Mouse (Mus musculus) megakaryocyte, embryonic 14.5 days (primary cell): Measurements from ENCODE around the gene Hoxb7. TPM values are rescaled to one million over a fixed set of nuclear protein-coding genes. Genes with fewer than 3 reads are reported as not detected.

Source experiments
- H3K27me3 ChIP-seq: replicated peaks from 2 replicates; pipeline ENCODE3; 2012; ENCODE audit warnings: inconsistent platforms
- H3K36me3 ChIP-seq: replicated peaks from 2 replicates; pipeline ENCODE3; 2012; ENCODE audit warnings: low read length, inconsistent platforms, mixed read lengths
- H3K4me1 ChIP-seq: 2 replicates; pipeline ENCODE4 v1.6.1; 2012; ENCODE audit warnings: inconsistent platforms
- H3K4me3 ChIP-seq: replicated peaks from 2 replicates; pipeline ENCODE3; 2012; ENCODE audit warnings: moderate library complexity, mild to moderate bottlenecking, inconsistent platforms
- H3K9me3 ChIP-seq: 2 replicates; pipeline ENCODE4 v1.6.1; 2012; ENCODE audit warnings: inconsistent platforms
- FLI1 ChIP-seq: IDR thresholded peaks from 2 replicates; pipeline ENCODE4 v1.6.1; 2012; ENCODE audit warnings: low read length, inconsistent platforms, mixed read lengths
- GATA1 ChIP-seq: IDR thresholded peaks from 3 replicates; pipeline ENCODE4 v1.6.1; 2012; ENCODE audit warnings: mixed read lengths, low read length, inconsistent platforms, borderline replicate concordance
- polyA plus RNA-seq: library from polyadenylated mRNA; stranded (reverse); fragments of >175 nt; gene quantifications from 2 replicates; pipeline ENCODE4 v1.2.3, GENCODE M21; 2012; ENCODE audit warnings: low replicate concordance; ENCODE audit not compliant: insufficient read depth

The Hoxb7 gene
- polyA plus RNA-seq, 1 experiment = not detected

DNA sequence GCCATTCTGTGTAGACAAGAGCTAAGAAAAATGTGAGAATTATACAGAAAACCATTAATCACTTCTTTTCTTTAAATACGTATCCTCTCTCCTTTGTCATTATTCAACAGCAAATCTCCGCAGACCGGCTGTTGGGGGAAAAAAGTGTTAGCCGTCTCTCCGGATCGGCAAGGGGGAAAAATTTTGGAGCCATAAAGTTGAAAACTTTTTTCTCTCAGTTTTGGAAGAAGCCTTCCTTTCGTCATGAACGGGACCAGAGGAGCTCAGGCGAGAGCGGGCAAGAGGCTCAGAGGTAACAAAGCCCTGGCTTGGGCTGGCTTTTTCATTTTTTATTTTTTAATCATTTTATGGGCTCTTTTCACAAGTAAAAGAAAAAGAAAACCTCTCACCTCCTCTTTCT is 36.7 kb downstream of the Hoxb7 start, which contains the start of gene Hoxb3:
Gene Hoxb3, plus strand, starts transcription at position 173 of the 400 bp plus-strand sequence.
- Histone ChIP-seq H3K4me3 (no peak within 1 kb of the TSS), H3K9me3 (no peaks in the 10 kb centered on the region), H3K4me1 (peaks cover 17% of the 10 kb centered on the region), H3K36me3 (no peaks in the 10 kb centered on the region), H3K27me3 (peaks cover 62% of the 10 kb centered on the region)
- no peak for TF ChIP-seq FLI1
- TF ChIP-seq GATA1 = no peak

- Histone ChIP-seq H3K27me3 (peaks cover 62% of the 10 kb centered on the region), H3K4me3 (no peak overlapping the region), H3K36me3 (no peaks in the 10 kb centered on the region), H3K4me1 (peaks cover 9% of the 10 kb centered on the region), H3K9me3 (no peaks in the 10 kb centered on the region)
- TF ChIP-seq GATA1 = no peak
- TF ChIP-seq FLI1 = no peak
Measured at GRCm38 (mm10) chr11:96324125-96324524, 37.7 kb downstream of the Hoxb7 start.

DNA sequence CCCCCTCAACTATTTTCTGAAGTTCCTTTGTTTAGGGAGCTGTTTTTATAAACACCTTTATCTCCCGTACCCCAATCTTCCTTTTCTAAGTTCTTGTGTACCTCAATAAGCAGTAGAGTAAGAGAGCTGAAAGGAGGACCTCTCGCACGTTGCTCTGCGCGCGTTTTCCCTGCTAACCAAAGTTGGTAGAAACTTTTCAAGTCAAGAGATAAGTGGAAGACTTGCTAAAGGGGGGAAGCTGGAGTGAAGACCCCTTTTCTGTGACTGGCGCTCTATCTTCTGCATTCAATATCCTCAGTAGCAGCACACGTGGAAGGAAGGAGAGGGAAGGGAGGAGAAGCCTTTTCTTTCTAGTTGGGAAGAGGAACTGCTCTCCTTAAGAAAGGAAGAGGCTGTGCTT is 38.5 kb downstream of the Hoxb7 start:
- no peaks in the 10 kb centered on the region for H3K36me3 ChIP-seq
- peaks cover under 1% of the 10 kb centered on the region; the same call in 1 of the 2 replicates for H3K4me1 ChIP-seq
- no peaks in the 10 kb centered on the region for H3K9me3 ChIP-seq
- H3K4me3 ChIP-seq = no peak overlapping the region
- TF ChIP-seq GATA1 (no peak), FLI1 (no peak)
- peaks cover 60% of the 10 kb centered on the region for H3K27me3 ChIP-seq

- no peaks in the 10 kb centered on the region for H3K9me3 ChIP-seq
- H3K27me3 ChIP-seq = peaks cover 63% of the 10 kb centered on the region
- no peak for TF ChIP-seq FLI1
- no peak for TF ChIP-seq GATA1
- no peak overlapping the region for H3K4me3 ChIP-seq
- no peaks in the 10 kb centered on the region for H3K36me3 ChIP-seq
- H3K4me1 ChIP-seq = no peaks in the 10 kb centered on the region
Measured at GRCm38 (mm10) chr11:96325747-96326212, 39.4 kb downstream of the Hoxb7 start.

- no peak overlapping the region for H3K4me3 ChIP-seq
- H3K4me1 ChIP-seq = no peaks in the 10 kb centered on the region
- H3K9me3 ChIP-seq = no peaks in the 10 kb centered on the region
- H3K36me3 ChIP-seq = no peaks in the 10 kb centered on the region
- H3K27me3 ChIP-seq = peaks cover 68% of the 10 kb centered on the region
- TF ChIP-seq GATA1 (no peak), FLI1 (no peak)
Measured at GRCm38 (mm10) chr11:96326705-96327104, 40.3 kb downstream of the Hoxb7 start.

DNA sequence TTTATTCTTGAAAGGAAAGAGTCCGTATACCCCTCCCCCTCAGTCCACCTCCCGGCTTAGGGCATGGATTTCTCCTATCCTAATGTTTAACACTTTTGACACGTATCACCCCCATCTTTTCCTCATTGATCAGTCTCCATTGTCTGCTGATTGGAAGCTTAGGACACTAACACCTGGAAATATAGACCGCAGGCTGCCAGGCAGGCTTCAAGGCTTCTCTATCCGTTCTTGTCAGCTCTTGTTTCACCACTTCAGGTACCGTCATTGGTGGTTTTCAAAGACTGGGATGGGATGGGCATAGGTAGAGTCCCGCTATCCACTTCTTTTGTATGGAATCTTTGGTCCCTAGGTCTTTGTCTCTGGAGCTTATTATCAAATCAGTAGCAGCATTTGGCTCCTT is 40.7 kb downstream of the Hoxb7 start:
- Histone ChIP-seq H3K4me3 (no peak overlapping the region), H3K36me3 (no peaks in the 10 kb centered on the region), H3K4me1 (no peaks in the 10 kb centered on the region), H3K27me3 (peaks cover 72% of the 10 kb centered on the region), H3K9me3 (no peaks in the 10 kb centered on the region)
- TF ChIP-seq FLI1 (no peak), GATA1 (no peak)

DNA sequence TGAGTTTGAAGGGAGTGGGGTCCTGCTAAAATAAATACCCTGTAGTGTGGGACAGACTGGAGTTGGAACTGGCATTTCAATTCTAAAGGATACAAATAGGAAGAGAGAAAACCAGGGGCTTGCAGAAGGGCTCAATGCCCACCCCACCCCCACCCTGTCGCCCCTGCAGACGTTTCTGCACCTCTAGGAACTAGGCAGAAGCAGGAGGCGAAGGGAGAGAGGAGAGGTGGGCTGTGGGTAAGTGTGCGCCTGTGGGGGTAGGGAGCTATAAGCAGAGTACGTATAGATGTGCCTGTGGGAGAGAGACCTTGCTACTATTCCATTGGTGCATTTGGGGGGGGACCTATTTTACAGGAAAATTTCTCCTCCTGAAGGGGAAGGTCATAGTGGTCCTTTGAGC is 41.3 kb downstream of the Hoxb7 start:
- no peaks in the 10 kb centered on the region for H3K9me3 ChIP-seq
- H3K4me3 ChIP-seq = no peak overlapping the region
- H3K36me3 ChIP-seq = no peaks in the 10 kb centered on the region
- no peaks in the 10 kb centered on the region for H3K4me1 ChIP-seq
- H3K27me3 ChIP-seq = peaks cover 74% of the 10 kb centered on the region
- no peak for TF ChIP-seq GATA1
- no peak for TF ChIP-seq FLI1

GRCm38 (mm10) chr11:96328605-96329004 is 42.2 kb downstream of the Hoxb7 start:
- TF ChIP-seq FLI1 = no peak
- TF ChIP-seq GATA1 = no peak
- H3K9me3 ChIP-seq = no peaks in the 10 kb centered on the region
- H3K36me3 ChIP-seq = no peaks in the 10 kb centered on the region
- H3K27me3 ChIP-seq = peaks cover 80% of the 10 kb centered on the region
- H3K4me1 ChIP-seq = no peaks in the 10 kb centered on the region
- no peak overlapping the region for H3K4me3 ChIP-seq

DNA sequence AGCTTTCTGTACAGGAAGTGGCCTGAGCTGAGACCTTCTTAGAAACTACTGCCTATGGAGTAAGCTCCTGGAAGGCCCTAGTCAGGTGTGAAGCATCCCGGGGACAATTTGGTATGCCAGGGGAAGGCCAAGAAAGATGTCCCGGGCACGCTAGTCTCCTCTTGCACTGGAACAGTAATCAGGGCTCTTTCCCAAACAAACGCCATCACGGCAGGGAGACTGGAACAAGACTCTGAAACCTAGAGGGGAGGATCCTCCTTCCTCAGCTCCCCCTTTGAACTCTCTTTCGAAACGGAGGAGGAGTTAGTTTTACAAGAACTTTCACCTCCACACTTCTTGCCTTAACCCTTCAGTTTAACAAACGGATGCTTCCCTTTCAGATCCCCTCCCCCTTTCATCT is 45.7 kb downstream of the Hoxb7 start:
- Histone ChIP-seq H3K4me3 (no peak overlapping the region), H3K27me3 (peaks cover 87% of the 10 kb centered on the region), H3K36me3 (no peaks in the 10 kb centered on the region), H3K9me3 (no peaks in the 10 kb centered on the region), H3K4me1 (no peaks in the 10 kb centered on the region)
- TF ChIP-seq FLI1 = no peak
- TF ChIP-seq GATA1 = no peak

DNA sequence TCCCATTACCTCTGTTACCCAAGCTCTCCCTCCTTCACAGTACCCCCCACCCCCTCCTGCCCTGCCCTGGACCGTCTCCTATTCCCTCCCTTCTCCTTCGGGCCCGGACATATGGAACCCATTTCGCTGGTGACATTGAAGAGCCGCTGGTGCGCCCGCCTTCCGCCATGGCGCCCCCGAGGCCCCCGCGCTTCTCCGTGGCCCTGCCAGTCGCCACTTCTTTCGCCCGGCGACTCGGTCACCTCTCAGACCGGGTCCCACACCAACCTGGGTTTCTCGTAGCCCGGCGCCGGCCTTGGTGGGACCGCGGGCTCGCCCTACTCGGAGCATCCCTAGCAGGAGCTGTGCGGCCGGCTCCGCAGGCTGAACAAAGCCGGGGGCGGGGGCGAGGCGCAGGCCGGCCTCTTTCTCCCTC is 46.2 kb downstream of the Hoxb7 start:
- no peaks in the 10 kb centered on the region for H3K4me1 ChIP-seq
- peaks cover 87% of the 10 kb centered on the region for H3K27me3 ChIP-seq
- TF ChIP-seq GATA1 (no peak), FLI1 (no peak)
- no peaks in the 10 kb centered on the region for H3K9me3 ChIP-seq
- no peaks in the 10 kb centered on the region for H3K36me3 ChIP-seq
- H3K4me3 ChIP-seq = no peak overlapping the region
